Mouse (Mus musculus) limb, embryonic 12.5 days (tissue): ENCODE measurements around the gene Pcyt1a. TPM values are rescaled to one million over a fixed set of nuclear protein-coding genes. Genes with fewer than 3 reads are reported as not detected.

Experiments
- ATAC-seq: fragments of 200-750 bp; cut with Nextera tagmentation; 2 replicates; pipeline ENCODE4 v1.8.0; 2017; ENCODE audit warnings: low read depth, moderate TSS enrichment; ENCODE audit not compliant: insufficient number of reproducible peaks, insufficient read depth, low FRiP score, low TSS enrichment
- H3K27ac ChIP-seq: fragments of 300-500 bp; sonication (generic); 2 replicates; pipeline ENCODE4 v1.5.1; 2016; ENCODE audit warnings: mild to moderate bottlenecking, moderate library complexity
- H3K27me3 ChIP-seq: fragments of 300-500 bp; sonication (generic); 2 replicates; pipeline ENCODE4 v1.6.1; 2016; ENCODE audit warnings: mild to moderate bottlenecking, moderate library complexity
- H3K36me3 ChIP-seq: fragments of 300-500 bp; sonication (generic); 2 replicates; pipeline ENCODE4 v1.6.1; 2016; ENCODE audit warnings: mild to moderate bottlenecking, moderate library complexity
- H3K4me1 ChIP-seq: fragments of 300-500 bp; sonication (generic); replicated peaks from 2 replicates; pipeline ENCODE4 v1.6.1; 2016
- H3K4me2 ChIP-seq: fragments of 300-500 bp; sonication (generic); 2 replicates; pipeline ENCODE4 v1.6.1; 2016; ENCODE audit warnings: mild to moderate bottlenecking, moderate library complexity
- H3K4me3 ChIP-seq: fragments of 300-500 bp; sonication (generic); replicated peaks from 2 replicates; pipeline ENCODE4 v1.5.1; 2016; ENCODE audit warnings: mild to moderate bottlenecking
- H3K9ac ChIP-seq: fragments of 300-500 bp; sonication (generic); replicated peaks from 2 replicates; pipeline ENCODE4 v1.6.1; 2016; ENCODE audit warnings: mild to moderate bottlenecking, moderate library complexity
- H3K9me3 ChIP-seq: fragments of 300-500 bp; sonication (generic); 2 replicates; pipeline ENCODE4 v1.6.1; 2016; ENCODE audit warnings: mild to moderate bottlenecking, moderate library complexity
- WGBS: fragments of 180-500 bp; shearing (Covaris S2); methylation state at CpG from one replicate; pipeline ENCODE4 v1.1.7; 2016; 5-methylcytosine and 5-hydroxymethylcytosine counted together
- polyA plus RNA-seq: library from polyadenylated mRNA; unstranded; fragments of >200 nt; fragmentation: Nextera tagmentation; extraction: Ambion mirVana; gene quantifications from 2 replicates; pipeline ENCODE4 v1.2.1, GENCODE M21; 2016

Gene Pcyt1a
- polyA plus RNA-seq, 1 experiment from 2014 or later = 35.2 TPM

DNA sequence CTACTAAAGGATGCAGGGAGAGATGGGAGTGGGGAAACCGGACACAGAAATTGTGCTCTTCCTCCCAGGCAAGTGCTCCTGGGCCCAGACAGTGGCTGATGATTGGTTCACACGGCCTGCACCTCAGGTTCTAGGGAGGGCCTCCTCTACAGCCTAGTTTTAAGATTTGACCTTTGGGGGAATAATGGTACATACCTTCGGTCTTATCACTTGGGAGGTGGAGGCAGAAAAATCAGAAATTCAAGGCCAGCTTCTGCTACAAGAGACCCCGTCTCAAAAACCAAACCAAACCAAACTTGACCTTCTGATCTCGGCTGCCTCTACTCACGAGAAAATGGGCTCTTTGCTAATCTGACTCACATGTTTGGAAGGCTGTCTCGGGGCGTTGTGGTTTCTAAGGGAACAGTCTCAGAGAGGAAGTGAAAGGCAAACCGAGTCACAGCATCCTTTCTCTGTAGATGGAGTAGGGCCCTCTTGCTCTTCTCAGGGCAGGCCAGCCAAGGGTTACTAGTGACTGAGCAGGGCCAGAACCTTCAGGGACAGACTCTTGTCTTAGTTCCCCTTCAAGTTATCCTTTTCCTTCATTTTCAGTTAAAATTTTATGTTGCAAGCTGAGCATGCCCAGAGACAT is 29.3 kb upstream of the Pcyt1a start:
- no peak overlapping the region for H3K4me3 ChIP-seq
- H3K27me3 ChIP-seq = no peaks in the 10 kb centered on the region
- WGBS = 81% methylated on average over 9 of the region's 9 CpGs
- no peaks in the 10 kb centered on the region for H3K36me3 ChIP-seq
- H3K27ac ChIP-seq = no peak overlapping the region
- H3K4me1 ChIP-seq = 0 out of 2 replicates have a peak, but pooled peaks cover under 1% of the 10 kb centered on the region
- H3K4me2 ChIP-seq = no peak overlapping the region
- ATAC-seq = no peak
- no peaks in the 10 kb centered on the region for H3K9me3 ChIP-seq
- no peak overlapping the region for H3K9ac ChIP-seq

GRCm38 (mm10) chr16:32402818-32403217 is 27.9 kb upstream of the Pcyt1a start:
- Histone ChIP-seq H3K4me1 (0 out of 2 replicates have a peak, but pooled peaks cover 5% of the 10 kb centered on the region), H3K36me3 (no peaks in the 10 kb centered on the region), H3K27ac (no peak overlapping the region), H3K27me3 (no peaks in the 10 kb centered on the region), H3K4me2 (no peak overlapping the region), H3K9me3 (no peaks in the 10 kb centered on the region), H3K9ac (no peak overlapping the region), H3K4me3 (no peak overlapping the region)
- ATAC-seq = no peak
- WGBS = 83% methylated on average over 3 of the region's 3 CpGs

- no peak overlapping the region for H3K4me2 ChIP-seq
- H3K4me3 ChIP-seq = no peak overlapping the region
- H3K36me3 ChIP-seq = no peaks in the 10 kb centered on the region
- H3K27ac ChIP-seq = no peak overlapping the region
- no peak for ATAC-seq
- no peaks in the 10 kb centered on the region for H3K27me3 ChIP-seq
- H3K9me3 ChIP-seq = no peaks in the 10 kb centered on the region
- H3K4me1 ChIP-seq = 0 out of 2 replicates have a peak, but pooled peaks cover 5% of the 10 kb centered on the region
- 93% methylated on average over 9 of the region's 9 CpGs for WGBS
- no peak overlapping the region for H3K9ac ChIP-seq
Measured at GRCm38 (mm10) chr16:32405716-32406115, 25.0 kb upstream of the Pcyt1a start.

DNA sequence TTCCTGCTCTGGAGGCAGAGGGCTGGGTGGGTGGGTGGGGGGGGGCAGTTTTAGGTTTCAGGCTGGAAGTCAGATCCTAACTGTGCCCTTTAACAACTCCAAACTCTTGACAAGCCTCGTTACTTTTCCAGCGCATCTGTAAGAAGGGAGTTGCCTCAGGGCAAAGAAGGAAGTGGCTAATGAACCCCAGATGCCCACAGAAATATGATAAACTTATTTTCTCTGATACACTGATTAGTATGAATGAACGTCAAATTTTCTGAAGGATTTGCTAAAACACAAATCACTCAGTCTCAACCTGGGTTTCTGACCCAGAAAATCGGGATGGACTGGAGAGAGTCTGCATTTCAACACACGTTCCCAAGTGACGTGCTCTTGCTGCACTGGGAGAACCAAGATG is 24.1 kb upstream of the Pcyt1a start:
- Histone ChIP-seq H3K27me3 (no peaks in the 10 kb centered on the region), H3K4me2 (no peak overlapping the region), H3K27ac (0 out of 2 replicates have a peak overlapping the region, but pooled peaks have one; percentile 4), H3K4me1 (0 out of 2 replicates have a peak, but pooled peaks cover 5% of the 10 kb centered on the region), H3K36me3 (no peaks in the 10 kb centered on the region), H3K4me3 (no peak overlapping the region), H3K9ac (no peak overlapping the region), H3K9me3 (no peaks in the 10 kb centered on the region)
- ATAC-seq = no peak
- 40% methylated on average over 6 of the region's 6 CpGs for WGBS

DNA sequence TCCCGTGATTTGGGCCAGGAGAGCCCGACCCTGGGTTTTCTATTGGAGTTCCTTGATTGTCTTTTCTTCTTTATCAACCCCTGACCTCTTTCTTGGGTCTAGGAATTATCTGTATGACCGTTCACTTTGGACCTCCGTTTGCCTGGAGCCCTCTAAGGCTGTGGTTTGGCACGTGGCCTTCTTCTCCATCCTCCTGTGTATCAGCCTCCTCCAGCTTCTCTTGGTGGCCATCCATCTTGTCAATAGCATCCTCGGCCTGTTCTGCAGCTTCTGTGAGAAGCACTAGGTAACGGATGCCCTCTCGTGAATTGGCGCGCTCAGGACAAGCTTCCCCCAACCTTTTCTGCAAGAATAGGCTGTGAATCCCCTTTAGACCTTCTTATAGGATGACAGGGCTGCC is 23.0 kb upstream of the Pcyt1a start:
- Histone ChIP-seq H3K4me3 (no peak overlapping the region), H3K27ac (no peak overlapping the region), H3K36me3 (no peaks in the 10 kb centered on the region), H3K4me1 (0 out of 2 replicates have a peak, but pooled peaks cover 5% of the 10 kb centered on the region), H3K27me3 (no peaks in the 10 kb centered on the region), H3K4me2 (no peak overlapping the region), H3K9ac (no peak overlapping the region), H3K9me3 (no peaks in the 10 kb centered on the region)
- ATAC-seq = no peak
- 82% methylated on average over 10 of the region's 10 CpGs for whole genome bisulfite sequencing

- Histone ChIP-seq H3K4me1 (peaks cover 3% of the 10 kb centered on the region; the same call in 1 of the 2 replicates), H3K9ac (no peak overlapping the region), H3K4me3 (no peak overlapping the region), H3K9me3 (no peaks in the 10 kb centered on the region; the same call in 1 of the 2 replicates), H3K4me2 (no peak overlapping the region), H3K27me3 (no peaks in the 10 kb centered on the region), H3K27ac (no peak overlapping the region), H3K36me3 (no peaks in the 10 kb centered on the region)
- no peak for ATAC-seq
- 56% methylated on average over 1 of the region's 1 CpGs for WGBS
Measured at GRCm38 (mm10) chr16:32417457-32417856, 13.3 kb upstream of the Pcyt1a start.

DNA sequence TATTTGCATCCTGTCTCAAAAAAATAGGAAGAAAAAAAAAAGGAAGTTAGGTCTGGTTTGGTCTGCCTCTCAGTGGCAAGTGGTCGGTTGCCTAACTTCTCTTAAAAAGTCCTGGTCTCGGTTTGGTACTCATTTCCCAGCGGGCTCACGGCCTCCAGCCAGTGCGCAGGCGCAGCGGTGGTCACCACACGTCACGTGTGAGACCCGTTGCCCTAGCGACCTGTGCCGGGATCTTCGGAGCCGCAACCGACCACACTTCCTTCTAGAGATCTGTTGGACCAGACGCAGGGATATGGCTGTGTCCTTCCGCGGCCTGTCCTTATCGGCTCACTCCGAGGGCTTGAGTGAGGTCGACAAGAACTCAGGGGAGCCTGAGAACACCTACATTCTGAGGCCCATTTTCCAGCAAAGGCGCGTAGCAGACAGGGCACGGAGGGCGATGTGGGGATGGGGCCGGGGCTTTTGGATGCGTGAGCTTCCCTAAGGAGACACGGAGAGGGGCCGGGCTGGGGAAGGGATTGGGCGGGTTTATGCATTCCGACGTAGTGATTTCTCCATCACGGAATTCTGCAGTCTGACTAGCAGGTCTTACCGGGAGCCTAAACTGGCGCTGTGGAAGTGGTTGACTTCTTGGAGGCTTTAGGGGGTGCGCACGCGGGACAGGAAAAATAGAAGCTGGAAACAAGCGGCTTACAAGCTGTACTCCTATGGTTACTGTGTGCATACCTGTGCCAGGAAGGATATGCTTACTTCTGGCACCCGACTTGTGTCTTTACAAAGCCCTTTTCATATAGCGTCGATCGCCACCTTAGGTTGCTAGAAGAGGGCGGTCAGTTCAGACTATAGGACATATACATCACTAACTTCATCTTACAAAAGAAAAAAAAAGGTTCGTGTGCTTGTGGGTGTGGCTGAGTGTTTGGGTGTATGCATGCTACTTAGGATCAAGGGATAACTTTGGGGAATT is 10.9 kb upstream of the Pcyt1a start, which contains the start of gene Tctex1d2:
Gene Tctex1d2 (plus strand): TSS at position 186 of the 967 bp plus-strand sequence.
- H3K4me1 ChIP-seq = peaks cover 3% of the 10 kb centered on the region; the same call in 1 of the 2 replicates
- whole genome bisulfite sequencing = 1% methylated on average over 45 of the region's 45 CpGs
- peak; percentile 91 for ATAC-seq
- no peaks in the 10 kb centered on the region for H3K36me3 ChIP-seq
- no peaks in the 10 kb centered on the region for H3K27me3 ChIP-seq
- peak within 1 kb of the TSS; percentile 64 for H3K4me3 ChIP-seq
- H3K4me2 ChIP-seq = peak within 1 kb of the TSS; percentile 70
- peak within 1 kb of the TSS; percentile 81 for H3K9ac ChIP-seq
- H3K27ac ChIP-seq = peak within 1 kb of the TSS; percentile 96
- H3K9me3 ChIP-seq = no peaks in the 10 kb centered on the region

DNA sequence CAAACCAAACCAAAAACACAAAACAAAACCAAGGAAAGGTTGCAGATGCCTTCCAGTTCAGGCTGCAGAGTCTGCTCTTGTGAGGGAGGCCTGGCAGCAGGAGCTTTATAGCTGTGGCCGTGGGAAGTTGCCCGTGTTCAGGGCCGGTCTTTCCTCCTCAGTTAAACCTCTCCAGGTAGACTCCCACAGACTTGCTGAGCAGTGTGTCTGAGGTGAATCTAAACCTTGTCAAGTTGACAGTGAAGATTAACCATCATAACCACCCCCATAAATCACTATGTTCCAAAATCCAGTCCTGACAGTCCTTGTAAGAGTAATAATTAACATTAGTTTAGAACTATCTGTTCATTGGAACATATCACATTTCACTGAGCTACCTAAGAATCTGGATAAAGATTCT is 3.2 kb upstream of the Pcyt1a start:
- peaks cover 15% of the 10 kb centered on the region for H3K4me1 ChIP-seq
- H3K9me3 ChIP-seq = no peaks in the 10 kb centered on the region
- no peak overlapping the region for H3K27ac ChIP-seq
- H3K4me2 ChIP-seq = no peak overlapping the region
- WGBS = 86% methylated on average over 3 of the region's 3 CpGs
- ATAC-seq = no peak
- no peaks in the 10 kb centered on the region for H3K36me3 ChIP-seq
- H3K4me3 ChIP-seq = no peak overlapping the region
- H3K9ac ChIP-seq = no peak overlapping the region
- H3K27me3 ChIP-seq = no peaks in the 10 kb centered on the region

DNA sequence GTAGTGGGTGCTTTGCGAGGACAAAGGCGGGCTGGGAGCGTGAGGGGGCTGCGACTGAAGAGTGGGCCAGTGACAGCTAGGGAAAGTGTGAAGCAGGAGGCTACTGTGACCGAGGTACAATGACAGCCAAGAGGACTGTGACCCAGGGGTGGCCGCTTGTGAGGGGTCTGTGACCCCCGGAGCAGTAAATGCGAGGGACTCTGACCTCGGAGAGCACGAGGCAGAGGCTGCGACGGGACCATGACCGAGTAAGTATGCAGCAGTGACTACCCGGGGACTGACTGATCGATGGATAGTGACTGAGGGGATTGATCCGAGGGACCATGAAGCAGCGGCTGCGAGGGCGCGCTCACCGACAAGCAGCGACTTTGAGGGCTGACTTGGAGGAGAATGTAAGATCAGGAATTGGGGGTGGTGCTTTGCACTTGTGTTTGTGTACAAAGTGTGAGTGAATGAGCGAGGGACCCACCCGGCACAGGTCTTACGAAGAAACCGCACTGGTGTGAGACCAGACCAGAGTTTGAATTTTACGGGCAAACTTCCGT is 398 bp downstream of the Pcyt1a start:
- H3K27ac ChIP-seq = peak overlapping the region; percentile 77
- peak overlapping the region; percentile 91 for H3K4me2 ChIP-seq
- H3K27me3 ChIP-seq = no peaks in the 10 kb centered on the region
- H3K36me3 ChIP-seq = no peaks in the 10 kb centered on the region
- 2% methylated on average over 28 of the region's 28 CpGs for WGBS
- H3K9me3 ChIP-seq = no peaks in the 10 kb centered on the region
- ATAC-seq = no peak; the same call in 1 of the 2 replicates
- H3K4me1 ChIP-seq = peaks cover 15% of the 10 kb centered on the region
- H3K4me3 ChIP-seq = peak overlapping the region; percentile 79
- H3K9ac ChIP-seq = peak overlapping the region; percentile 80

DNA sequence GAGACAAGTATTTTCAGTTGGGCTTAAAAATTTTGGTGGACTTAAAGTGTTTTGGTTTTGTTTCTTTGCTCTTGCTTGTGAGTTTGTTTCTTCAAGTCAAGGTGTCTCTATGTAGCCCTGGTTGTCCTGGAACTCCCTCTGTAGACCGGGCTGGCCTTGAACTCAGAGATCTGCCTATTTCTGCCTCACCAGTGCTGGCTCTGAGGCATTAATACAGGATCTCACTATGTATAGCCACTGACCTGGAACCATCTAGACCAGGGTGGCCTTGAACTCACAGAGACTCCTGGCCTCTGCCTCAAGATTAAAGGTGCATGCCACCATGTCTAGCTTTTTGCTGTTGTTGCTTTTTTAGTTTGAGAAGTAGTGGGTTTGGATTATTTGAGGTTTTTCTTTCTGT is 1.2 kb downstream of the Pcyt1a start:
- Histone ChIP-seq H3K9ac (no peak overlapping the region; the same call in 1 of the 2 replicates), H3K4me1 (peaks cover 15% of the 10 kb centered on the region), H3K4me2 (peak overlapping the region; percentile 91), H3K4me3 (no peak overlapping the region; the same call in 1 of the 2 replicates), H3K36me3 (no peaks in the 10 kb centered on the region), H3K9me3 (no peaks in the 10 kb centered on the region), H3K27ac (no peak overlapping the region), H3K27me3 (no peaks in the 10 kb centered on the region)
- WGBS = 95% methylated on average over 1 of the region's 1 CpGs
- ATAC-seq = no peak

DNA sequence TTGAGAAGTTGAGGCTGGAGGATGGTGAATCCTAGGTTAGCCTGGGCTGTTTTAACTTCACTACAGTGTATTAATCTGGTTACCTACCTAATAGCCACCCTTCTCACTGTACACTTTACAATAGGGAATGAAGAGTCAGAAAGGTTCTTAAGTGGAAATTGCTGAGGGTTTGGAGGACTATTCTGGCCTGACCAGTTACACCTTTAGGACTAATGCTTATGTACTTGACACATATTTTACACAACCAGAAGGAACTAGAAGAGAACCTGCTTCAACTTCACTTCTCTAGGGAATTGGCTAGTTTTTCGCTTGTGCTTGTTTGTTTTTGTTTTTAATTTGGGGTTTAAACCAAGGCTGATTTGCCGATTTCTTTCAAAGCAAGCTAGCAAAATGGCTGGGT is 2.4 kb downstream of the Pcyt1a start:
- no peak overlapping the region for H3K4me2 ChIP-seq
- no peak overlapping the region for H3K9ac ChIP-seq
- H3K27me3 ChIP-seq = no peaks in the 10 kb centered on the region
- no peak overlapping the region for H3K4me3 ChIP-seq
- peaks cover 17% of the 10 kb centered on the region for H3K4me1 ChIP-seq
- 83% methylated on average over 2 of the region's 2 CpGs for WGBS
- H3K9me3 ChIP-seq = no peaks in the 10 kb centered on the region
- H3K36me3 ChIP-seq = no peaks in the 10 kb centered on the region
- no peak overlapping the region for H3K27ac ChIP-seq
- no peak for ATAC-seq
